Mouse (Mus musculus): Measurements from ENCODE around the gene H2-Eb1. TPM values are rescaled to one million over a fixed set of nuclear protein-coding genes. Genes with fewer than 3 reads are reported as not detected.

Gene H2-Eb1
- polyA plus RNA-seq, 1 experiment: 93.0 TPM

- H3K27ac ChIP-seq (replicated peaks; ENCODE audit: low read depth, low read length): no peak overlapping the region
- no peak overlapping the region for H3K4me3 ChIP-seq (ENCODE audit: insufficient read depth, low read depth, low read length)
- H3K4me1 ChIP-seq (ENCODE audit: control insufficient read depth, insufficient read depth, insufficient read length, low read length): no peaks in the 10 kb centered on the region
Observed at GRCm38 (mm10) chr17:34280499-34281038, 25.1 kb upstream of the H2-Eb1 start.

- no peaks in the 10 kb centered on the region for H3K4me1 ChIP-seq (ENCODE audit: control insufficient read depth, insufficient read depth, insufficient read length, low read length)
- H3K27ac ChIP-seq (replicated peaks; ENCODE audit: low read depth, low read length): no peak overlapping the region
Observed at GRCm38 (mm10) chr17:34281836-34282235, 23.8 kb upstream of the H2-Eb1 start.

GRCm38 (mm10) chr17:34285371-34285770 is 20.3 kb upstream of the H2-Eb1 start:
- no peak overlapping the region for H3K27ac ChIP-seq (replicated peaks; ENCODE audit: low read depth, low read length)
- no peaks in the 10 kb centered on the region for H3K4me1 ChIP-seq (ENCODE audit: control insufficient read depth, insufficient read depth, insufficient read length, low read length)
- peak overlapping the region; percentile 31; the same call in 1 of the 2 replicates for H3K4me3 ChIP-seq (ENCODE audit: insufficient read depth, low read depth, low read length)

More at GRCm38 (mm10) chr17:34281836-34282235, 23.8 kb upstream of the H2-Eb1 start:
- H3K4me3 ChIP-seq (ENCODE audit: insufficient read depth, low read depth, low read length): no peak overlapping the region

GRCm38 (mm10) chr17:34285848-34286247 is 19.8 kb upstream of the H2-Eb1 start:
- H3K4me1 ChIP-seq (ENCODE audit: control insufficient read depth, insufficient read depth, insufficient read length, low read length): no peaks in the 10 kb centered on the region
- H3K27ac ChIP-seq (replicated peaks; ENCODE audit: low read depth, low read length): no peak overlapping the region
- peak overlapping the region; percentile 31 for H3K4me3 ChIP-seq (ENCODE audit: insufficient read depth, low read depth, low read length)

- no peaks in the 10 kb centered on the region for H3K4me1 ChIP-seq (ENCODE audit: control insufficient read depth, insufficient read depth, insufficient read length, low read length)
- peak overlapping the region; percentile 63; the same call in 1 of the 2 replicates for H3K27ac ChIP-seq (replicated peaks; ENCODE audit: low read depth, low read length)
- H3K4me3 ChIP-seq (ENCODE audit: insufficient read depth, low read depth, low read length): peak overlapping the region; percentile 40
Observed at GRCm38 (mm10) chr17:34286501-34286900, 19.2 kb upstream of the H2-Eb1 start.

GRCm38 (mm10) chr17:34286999-34287398 is 18.7 kb upstream of the H2-Eb1 start:
- Histone ChIP-seq H3K4me3 (ENCODE audit: insufficient read depth, low read depth, low read length) (peak overlapping the region; percentile 44), H3K4me1 (ENCODE audit: control insufficient read depth, insufficient read depth, insufficient read length, low read length) (no peaks in the 10 kb centered on the region), H3K27ac (replicated peaks; ENCODE audit: low read depth, low read length) (0 out of 2 replicates have a peak overlapping the region, but pooled peaks have one; percentile 1)

- Histone ChIP-seq H3K27ac (replicated peaks; ENCODE audit: low read depth, low read length) (peak within 1 kb of the TSS; percentile 63; the same call in 1 of the 2 replicates), H3K4me3 (ENCODE audit: insufficient read depth, low read depth, low read length) (peak within 1 kb of the TSS; percentile 44), H3K4me1 (ENCODE audit: control insufficient read depth, insufficient read depth, insufficient read length, low read length) (no peaks in the 10 kb centered on the region)
Observed at GRCm38 (mm10) chr17:34287648-34288047, 18.0 kb upstream of the H2-Eb1 start, which contains the start of gene H2-Aa. Gene H2-Aa (minus strand): TSS chr17:34287823.

GRCm38 (mm10) chr17:34288131-34288530 is 17.5 kb upstream of the H2-Eb1 start:
- no peaks in the 10 kb centered on the region for H3K4me1 ChIP-seq (ENCODE audit: control insufficient read depth, insufficient read depth, insufficient read length, low read length)
- H3K27ac ChIP-seq (replicated peaks; ENCODE audit: low read depth, low read length): no peak overlapping the region
- no peak overlapping the region for H3K4me3 ChIP-seq (ENCODE audit: insufficient read depth, low read depth, low read length)

- no peak overlapping the region for H3K27ac ChIP-seq (replicated peaks; ENCODE audit: low read depth, low read length)
- no peak overlapping the region for H3K4me3 ChIP-seq (ENCODE audit: insufficient read depth, low read depth, low read length)
- no peaks in the 10 kb centered on the region for H3K4me1 ChIP-seq (ENCODE audit: control insufficient read depth, insufficient read depth, insufficient read length, low read length)
Observed at GRCm38 (mm10) chr17:34291609-34292008, 14.1 kb upstream of the H2-Eb1 start.

GRCm38 (mm10) chr17:34292570-34292969 is 13.1 kb upstream of the H2-Eb1 start:
- Histone ChIP-seq H3K4me3 (ENCODE audit: insufficient read depth, low read depth, low read length) (no peak overlapping the region), H3K4me1 (ENCODE audit: control insufficient read depth, insufficient read depth, insufficient read length, low read length) (no peaks in the 10 kb centered on the region), H3K27ac (replicated peaks; ENCODE audit: low read depth, low read length) (no peak overlapping the region)

- H3K27ac ChIP-seq (replicated peaks; ENCODE audit: low read depth, low read length): 0 out of 2 replicates have a peak overlapping the region, but pooled peaks have one; percentile 24
- H3K4me3 ChIP-seq (ENCODE audit: insufficient read depth, low read depth, low read length): no peak overlapping the region
- no peaks in the 10 kb centered on the region for H3K4me1 ChIP-seq (ENCODE audit: control insufficient read depth, insufficient read depth, insufficient read length, low read length)
Observed at GRCm38 (mm10) chr17:34293533-34293932, 12.1 kb upstream of the H2-Eb1 start.

GRCm38 (mm10) chr17:34294249-34294648 is 11.4 kb upstream of the H2-Eb1 start:
- no peak overlapping the region for H3K27ac ChIP-seq (replicated peaks; ENCODE audit: low read depth, low read length)
- H3K4me1 ChIP-seq (ENCODE audit: control insufficient read depth, insufficient read depth, insufficient read length, low read length): no peaks in the 10 kb centered on the region
- H3K4me3 ChIP-seq (ENCODE audit: insufficient read depth, low read depth, low read length): no peak overlapping the region

- Histone ChIP-seq H3K4me3 (ENCODE audit: insufficient read depth, low read depth, low read length) (no peak overlapping the region), H3K4me1 (ENCODE audit: control insufficient read depth, insufficient read depth, insufficient read length, low read length) (no peaks in the 10 kb centered on the region), H3K27ac (replicated peaks; ENCODE audit: low read depth, low read length) (no peak overlapping the region)
Observed at GRCm38 (mm10) chr17:34295307-34295706, 10.4 kb upstream of the H2-Eb1 start.

- H3K27ac ChIP-seq (replicated peaks; ENCODE audit: low read depth, low read length): peak overlapping the region; percentile 83
- H3K4me1 ChIP-seq (ENCODE audit: control insufficient read depth, insufficient read depth, insufficient read length, low read length): no peaks in the 10 kb centered on the region
- H3K4me3 ChIP-seq (ENCODE audit: insufficient read depth, low read depth, low read length): peak overlapping the region; percentile 52
Observed at GRCm38 (mm10) chr17:34295891-34296794, 9.5 kb upstream of the H2-Eb1 start.

- Histone ChIP-seq H3K4me1 (ENCODE audit: control insufficient read depth, insufficient read depth, insufficient read length, low read length) (no peaks in the 10 kb centered on the region), H3K27ac (replicated peaks; ENCODE audit: low read depth, low read length) (no peak overlapping the region), H3K4me3 (ENCODE audit: insufficient read depth, low read depth, low read length) (no peak overlapping the region)
Observed at GRCm38 (mm10) chr17:34299356-34299755, 6.3 kb upstream of the H2-Eb1 start.

Data from brown adipose tissue, adult 24 weeks (tissue).